Mouse (Mus musculus): ENCODE data around the gene Ssbp3.

The Ssbp3 gene

DNA sequence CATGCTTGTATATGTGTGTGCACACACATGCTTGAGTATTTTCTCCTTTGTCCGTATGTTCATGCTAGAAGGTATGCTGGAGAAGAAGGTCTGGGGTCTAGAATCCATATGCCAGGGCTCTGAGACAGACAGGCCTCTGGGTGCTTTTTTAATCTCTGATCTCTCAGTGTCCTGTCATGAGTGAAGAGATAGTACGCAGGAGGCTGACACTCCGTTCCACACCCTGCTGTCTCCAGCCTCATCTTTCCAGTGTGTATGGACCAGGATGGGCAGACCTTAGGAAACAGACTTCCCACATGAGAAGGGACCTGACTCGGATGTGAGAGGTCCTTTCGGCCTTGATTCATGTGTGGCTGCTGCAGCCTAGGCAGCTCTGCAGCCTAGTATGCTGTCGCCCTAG lies 96.3 kb downstream of the Ssbp3 start:
- no peak for DNase-seq (ENCODE audit: extremely low spot score, low read depth, low spot score)

DNA sequence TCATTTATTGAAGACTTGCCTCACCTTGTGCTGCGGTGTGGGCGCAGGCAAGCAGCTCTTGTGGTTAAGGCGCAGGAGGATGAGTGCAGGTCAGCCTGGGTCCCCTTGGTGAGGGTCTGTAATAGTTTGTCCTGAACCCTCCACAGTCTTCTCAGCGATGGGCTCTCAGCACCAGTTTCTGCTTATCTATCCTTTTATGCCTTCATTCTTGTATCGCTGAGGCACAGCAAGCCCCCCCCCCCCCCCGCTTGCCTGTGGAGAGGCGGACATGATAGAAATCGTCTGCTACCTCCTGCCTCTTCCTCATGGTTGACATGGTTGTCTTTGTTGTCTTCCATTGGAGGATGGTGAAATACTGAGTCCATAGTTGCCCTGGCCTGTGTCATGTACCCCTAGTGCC lies 96.9 kb downstream of the Ssbp3 start:
- DNase-seq (ENCODE audit: extremely low spot score, low read depth, low spot score), result no peak

DNA sequence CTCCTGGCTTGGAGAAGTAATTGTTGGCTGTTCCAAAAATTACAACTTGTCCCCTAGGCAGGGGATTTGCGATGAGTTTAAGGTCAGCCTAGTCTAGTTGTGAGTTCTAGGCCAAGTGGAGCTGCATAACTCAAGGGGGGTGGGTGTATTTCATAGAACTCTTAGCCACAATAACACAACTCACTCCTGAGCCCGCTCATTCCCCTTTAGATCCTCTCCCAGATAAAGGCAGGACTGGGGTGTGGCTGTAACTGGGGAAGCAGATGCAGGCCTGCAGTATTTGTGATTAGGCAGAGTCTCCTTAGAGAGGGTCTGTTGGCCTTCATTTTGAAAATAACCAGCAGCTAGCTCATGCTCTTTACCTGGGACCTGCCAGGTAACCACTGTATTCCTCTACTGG lies 97.7 kb downstream of the Ssbp3 start:
- no peak for DNase-seq (ENCODE audit: extremely low spot score, low read depth, low spot score)

DNA sequence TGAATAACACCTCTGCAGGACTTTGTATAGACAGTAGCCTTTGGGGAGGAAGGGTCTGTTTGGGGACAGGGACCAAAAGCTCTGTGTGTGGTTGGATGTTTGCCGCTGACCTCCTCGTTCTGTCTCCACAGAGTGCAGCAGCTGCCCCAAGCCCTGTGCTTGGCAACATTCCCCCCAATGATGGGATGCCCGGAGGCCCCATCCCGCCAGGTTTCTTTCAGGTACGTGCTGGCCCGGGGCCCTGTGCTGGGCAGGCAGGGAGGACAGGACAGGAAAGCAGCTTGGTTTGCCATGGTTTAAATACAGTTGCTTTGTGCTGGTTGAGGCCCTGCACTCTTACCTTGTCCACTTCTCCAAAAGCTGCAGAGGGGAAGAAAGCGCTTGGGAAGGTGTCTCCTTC lies 99.0 kb downstream of the Ssbp3 start:
- no peak for DNase-seq (ENCODE audit: extremely low spot score, low read depth, low spot score)

DNA sequence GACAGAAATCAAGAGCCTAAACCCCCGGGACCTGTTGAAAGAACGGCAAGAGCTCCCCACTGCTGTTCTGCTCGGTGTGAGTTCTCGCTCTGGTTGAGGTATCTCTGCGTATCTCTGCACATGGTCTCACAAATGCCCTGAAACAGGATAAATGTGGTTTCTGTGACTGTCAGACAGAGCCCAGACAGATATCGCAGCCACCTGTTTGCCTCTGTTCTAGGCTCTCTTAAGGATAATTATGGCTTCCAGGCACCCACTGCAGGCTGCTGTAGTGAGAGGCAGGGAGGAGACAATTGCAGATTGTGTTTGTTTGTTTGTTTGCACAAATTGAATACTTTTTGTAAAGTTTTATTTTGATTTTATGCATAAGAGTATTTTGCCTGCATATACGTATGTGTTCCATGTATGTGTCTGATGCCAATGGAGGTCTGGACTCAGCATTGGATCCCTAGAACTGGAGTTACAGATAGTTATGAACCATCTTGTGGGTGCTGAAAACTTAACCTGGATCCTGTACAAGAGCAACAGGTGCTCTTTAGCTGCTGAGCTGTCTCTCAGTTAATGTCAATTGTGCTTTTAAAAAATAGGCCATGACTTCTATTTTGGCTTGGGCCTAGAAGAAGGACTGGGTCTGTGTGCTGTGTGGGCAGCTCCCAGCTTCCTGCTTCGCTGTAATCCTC lies 101.0 kb downstream of the Ssbp3 start:
- no peak for DNase-seq (ENCODE audit: extremely low spot score, low read depth, low spot score)

DNA sequence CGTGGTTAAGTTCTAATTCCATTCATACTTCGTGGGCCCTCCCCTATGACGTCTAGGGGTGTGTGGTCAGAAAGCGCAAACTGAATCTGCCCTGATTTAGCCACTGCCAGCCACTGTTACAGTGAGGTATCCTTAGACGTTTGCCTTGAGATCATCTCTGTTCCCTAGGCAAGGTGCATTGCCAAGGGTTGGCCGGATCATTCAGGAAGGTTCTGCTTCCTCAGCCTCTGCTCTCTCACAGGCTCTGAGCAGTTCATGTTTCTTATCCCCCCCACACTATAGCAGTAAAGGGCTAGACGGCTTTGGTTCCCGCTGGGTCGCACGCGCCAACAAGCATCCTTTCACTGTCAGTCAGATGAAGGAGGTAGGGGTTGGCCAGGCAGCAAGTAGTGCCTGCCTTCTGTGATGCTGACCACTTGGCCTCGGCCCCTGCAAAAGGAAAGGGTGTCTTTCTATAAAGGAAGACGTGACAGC lies 101.5 kb downstream of the Ssbp3 start:
- no peak for DNase-seq (ENCODE audit: extremely low spot score, low read depth, low spot score)

DNA sequence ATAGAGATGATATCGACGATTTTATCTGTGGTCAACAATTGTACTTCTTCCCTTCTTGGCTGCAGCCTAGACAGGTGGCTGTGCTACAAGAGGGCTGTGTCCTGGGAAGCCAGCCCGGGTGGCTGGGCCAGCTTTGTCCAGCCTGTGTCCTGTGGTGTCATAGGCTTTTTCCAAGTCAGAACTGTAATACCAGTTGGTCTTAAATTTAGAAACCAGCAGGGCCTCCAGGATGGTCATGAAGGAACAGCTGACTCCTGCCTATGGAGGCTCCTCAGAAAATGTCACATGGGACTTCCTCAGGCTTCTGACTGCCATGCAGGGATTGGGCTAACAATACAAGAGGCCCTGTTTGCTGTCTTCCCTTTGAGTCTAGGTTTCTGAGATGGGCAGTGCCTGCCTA lies 102.1 kb downstream of the Ssbp3 start:
- no peak for DNase-seq (ENCODE audit: extremely low spot score, low read depth, low spot score)

DNA sequence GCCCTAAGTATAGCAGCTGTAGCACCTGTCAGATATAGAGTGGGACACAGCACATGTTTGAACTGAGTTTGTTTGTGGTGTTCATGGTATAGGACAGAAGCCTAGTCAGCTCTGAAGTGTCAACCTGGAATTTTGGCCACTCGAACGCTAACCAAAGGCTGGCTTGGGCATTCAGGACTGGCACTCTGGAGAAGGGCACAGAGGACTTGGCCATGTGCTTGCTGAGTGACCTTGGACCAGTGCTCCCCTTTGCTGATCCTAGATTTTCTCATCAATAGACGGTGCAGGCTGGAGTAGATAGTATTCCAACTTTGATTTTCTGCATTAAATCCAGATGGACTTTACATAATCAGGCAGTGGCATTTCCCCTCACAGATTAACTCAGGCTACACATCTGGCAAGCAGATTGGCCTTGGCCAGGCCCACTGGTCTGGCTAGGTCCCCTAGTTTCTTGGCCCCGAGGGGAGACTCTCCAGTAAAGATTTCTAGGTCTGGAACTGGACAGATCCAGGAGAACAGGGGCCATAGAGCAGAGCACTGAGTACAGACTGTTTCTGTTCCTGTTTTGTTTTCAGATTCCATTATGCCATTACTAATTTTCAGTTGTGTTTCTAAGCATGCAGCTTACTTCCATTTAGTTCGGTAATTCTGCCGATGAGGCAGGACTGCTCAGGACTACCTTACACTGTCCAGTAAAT lies 102.8 kb downstream of the Ssbp3 start:
- DNase-seq (ENCODE audit: extremely low spot score, low read depth, low spot score), result no peak

DNA sequence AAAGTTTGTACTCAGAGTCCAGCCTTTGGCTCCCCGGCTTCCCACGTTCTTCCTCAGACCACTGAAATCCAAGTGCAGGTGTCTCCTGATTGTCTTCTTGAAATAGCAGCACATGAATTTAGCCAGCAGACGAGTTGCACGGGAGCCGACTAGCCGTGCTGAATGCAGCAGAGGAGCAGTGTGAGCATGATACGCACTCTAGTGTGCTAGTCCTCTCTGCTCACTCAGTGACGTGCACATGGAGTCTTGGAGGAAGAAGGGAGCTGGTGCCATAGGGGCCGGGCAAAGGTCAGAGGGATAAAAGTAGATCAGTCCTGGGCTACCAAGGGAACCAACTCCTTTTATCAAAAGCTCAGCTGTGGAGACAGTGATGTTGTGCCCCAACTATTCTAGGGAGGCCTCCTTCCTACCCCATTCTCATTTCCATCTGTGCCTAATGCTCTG lies 103.3 kb downstream of the Ssbp3 start:
- no peak for DNase-seq (ENCODE audit: extremely low spot score, low read depth, low spot score)

DNA sequence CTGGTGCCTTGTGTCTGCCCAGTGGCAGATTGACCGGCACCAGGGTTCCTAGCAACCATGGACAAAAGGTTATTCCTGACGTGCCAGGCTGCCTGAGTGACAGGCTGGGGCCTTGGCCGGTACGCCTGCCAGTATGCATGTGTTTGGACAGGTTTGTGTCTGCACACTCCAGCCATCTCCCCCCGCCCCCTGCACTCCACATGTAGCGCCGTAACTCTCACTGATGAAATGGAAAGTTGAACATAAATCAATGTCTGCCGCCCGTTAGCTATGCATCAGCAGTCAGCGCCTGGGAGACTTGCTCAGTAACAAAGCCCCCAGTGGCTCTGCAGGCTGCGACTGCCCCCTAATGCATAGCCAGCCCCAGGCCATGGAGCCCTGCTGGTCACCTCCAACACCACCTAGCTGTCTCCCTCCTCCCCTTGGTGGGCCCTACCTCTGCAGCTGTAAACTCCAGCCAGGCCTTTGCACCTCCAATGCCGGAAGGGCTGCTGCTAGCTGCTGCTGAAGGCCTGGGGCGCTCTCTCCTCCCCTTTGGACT lies 105.5 kb downstream of the Ssbp3 start:
- no peak for DNase-seq (ENCODE audit: extremely low spot score, low read depth, low spot score)

DNA sequence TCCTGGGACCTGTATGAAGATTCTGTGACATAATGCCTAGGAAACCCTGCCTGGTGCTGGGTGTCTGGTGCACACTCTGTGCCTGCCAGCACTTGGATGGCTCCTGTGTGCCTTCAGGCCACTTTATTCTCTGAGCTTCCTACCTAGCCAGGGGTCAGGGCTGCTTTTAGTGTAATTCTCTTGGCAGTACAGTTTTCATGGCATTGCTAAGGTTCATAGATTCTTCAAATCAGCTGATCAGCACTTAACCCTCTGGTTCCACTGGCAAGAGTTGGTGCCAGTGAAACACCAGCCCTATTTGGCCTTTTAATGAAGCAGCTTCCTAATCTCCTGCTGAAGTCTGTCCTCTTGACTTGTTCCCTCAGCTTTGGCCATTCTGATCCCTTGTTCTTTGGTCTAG lies 106.8 kb downstream of the Ssbp3 start:
- no peak for DNase-seq (ENCODE audit: extremely low spot score, low read depth, low spot score)

DNA sequence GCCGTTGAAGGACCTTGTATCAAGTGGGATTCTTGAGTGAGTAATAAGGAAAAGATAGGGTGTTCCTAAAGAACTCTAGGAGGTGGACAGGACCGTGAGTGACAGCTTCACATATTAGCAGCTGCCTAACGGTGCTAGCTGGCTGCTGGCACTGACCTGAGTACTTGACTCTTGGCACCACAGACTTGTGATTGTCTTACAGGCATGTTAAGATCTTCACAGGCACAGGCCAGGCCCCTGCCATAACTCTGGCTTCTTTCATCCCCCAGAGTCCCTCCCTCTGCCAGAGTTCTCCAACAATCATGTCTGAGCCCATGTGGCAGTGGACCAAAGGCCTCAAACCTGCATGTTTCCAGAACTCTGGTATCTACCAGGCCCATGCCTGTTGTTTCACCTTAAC lies 108.0 kb downstream of the Ssbp3 start:
- DNase-seq (ENCODE audit: extremely low spot score, low read depth, low spot score), result no peak

DNA sequence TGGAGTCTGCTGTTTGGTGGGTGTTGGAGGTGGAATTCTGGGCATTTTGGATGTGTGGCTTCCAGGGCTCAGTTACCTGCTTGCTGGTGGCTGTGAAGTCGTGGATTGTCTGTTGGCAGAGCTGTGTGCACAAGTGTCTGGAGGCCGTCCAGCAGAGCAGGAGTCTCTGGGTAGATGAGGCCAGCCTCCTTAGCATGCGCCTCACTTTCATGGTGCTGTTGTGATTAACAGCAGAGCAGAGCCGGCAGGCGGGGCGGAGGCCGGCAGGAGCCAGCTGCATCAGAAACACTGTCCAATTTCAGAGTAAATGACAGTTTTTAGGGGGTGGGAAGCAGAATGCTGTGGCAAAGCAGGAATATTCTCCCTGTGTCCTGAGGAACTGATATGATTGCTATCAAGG lies 108.5 kb downstream of the Ssbp3 start:
- DNase-seq (ENCODE audit: extremely low spot score, low read depth, low spot score), result no peak

DNA sequence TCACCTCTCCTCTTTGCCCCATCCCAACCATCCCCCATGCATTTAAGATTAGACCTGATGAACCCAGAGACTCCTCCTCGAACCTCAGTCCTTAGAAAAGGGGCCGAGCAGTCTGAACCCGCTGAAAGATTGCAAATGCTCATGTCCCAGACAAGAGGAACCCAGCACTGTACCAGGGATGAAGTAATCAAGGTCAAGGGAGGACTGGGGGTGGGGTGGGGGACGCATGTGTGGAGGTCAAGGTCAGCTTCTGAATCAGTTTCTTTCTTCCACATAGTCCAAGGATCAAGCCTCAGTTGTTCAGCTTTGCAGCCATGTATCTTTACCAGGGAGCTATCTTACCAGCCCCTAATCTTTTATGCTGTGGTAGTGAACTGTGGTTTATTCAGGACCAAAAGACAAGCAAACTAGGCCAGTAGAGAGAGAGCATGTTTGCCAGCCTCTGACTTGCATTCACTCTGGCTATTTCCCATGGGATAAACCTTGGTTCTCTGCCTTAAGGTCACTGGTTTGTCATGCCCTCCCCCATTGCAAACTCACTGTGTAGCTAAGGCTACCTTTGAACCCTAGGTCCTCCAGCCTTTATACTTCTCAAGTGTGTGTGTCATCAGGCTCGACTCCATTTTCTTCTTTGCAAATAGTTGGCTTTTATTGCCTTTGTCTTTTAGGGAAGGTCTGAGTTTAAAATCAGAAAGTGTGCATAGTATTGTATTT lies 109.9 kb downstream of the Ssbp3 start:
- DNase-seq (ENCODE audit: extremely low spot score, low read depth, low spot score), result no peak

DNA sequence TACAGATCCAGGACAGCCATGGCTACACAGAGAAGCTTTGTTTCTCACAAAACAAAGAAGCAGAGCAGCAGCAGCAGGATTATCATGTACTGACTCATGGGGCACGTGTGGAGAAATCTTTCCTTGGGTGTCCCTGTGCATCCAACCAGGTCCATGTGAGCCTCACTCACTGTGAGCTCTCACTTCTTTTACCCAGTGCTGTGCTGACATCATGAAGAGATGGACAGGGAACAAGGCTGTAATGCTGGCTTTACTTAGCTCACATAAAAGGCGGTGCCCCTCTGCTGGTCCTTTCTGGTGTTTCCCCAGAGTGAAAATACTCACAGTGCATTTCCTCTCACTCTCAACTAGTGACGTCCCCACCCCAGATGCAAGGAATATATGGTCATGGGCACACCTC lies 111.0 kb downstream of the Ssbp3 start:
- DNase-seq (ENCODE audit: extremely low spot score, low read depth, low spot score), result no peak

DNA sequence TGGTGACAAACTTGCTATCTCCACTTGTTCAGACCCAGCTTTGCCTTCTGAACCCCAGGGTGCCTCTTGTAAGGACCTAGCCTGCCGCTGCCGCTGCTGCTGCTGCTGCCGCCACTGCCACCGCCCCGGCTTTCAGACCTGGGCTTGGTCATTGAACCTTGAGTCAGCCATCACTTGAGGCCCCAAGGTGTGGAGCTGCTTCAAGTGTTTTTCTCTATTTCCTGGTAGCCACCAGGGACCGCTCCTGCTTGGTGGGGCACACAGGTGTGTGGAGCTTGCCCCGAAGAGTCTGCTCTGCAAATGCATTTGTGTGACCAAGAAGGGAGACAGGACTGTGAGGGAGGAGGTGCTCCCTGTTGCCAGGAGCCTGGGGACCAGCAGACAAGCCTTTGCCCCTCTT lies 114.4 kb downstream of the Ssbp3 start:
- DNase-seq (ENCODE audit: extremely low spot score, low read depth, low spot score), result no peak

DNA sequence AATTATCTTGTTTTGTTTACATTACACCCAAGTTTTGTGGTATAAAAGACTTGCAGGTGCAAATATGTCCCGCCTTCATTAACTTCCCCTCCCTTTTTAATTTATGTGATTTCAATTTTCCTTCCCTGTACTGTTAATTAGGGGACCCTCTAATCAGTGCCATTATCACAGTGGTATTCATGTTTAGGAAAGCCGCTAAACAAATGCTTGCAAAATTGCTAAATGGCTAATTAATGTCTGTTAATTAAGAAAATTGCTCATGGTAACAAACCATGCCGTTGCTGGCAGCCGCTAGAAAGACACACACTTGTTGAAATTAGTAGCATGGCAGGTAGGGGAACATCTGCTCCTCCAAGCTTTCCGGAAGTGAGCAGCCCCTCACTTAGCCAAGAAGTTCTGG lies 114.9 kb downstream of the Ssbp3 start:
- DNase-seq (ENCODE audit: extremely low spot score, low read depth, low spot score), result no peak

DNA sequence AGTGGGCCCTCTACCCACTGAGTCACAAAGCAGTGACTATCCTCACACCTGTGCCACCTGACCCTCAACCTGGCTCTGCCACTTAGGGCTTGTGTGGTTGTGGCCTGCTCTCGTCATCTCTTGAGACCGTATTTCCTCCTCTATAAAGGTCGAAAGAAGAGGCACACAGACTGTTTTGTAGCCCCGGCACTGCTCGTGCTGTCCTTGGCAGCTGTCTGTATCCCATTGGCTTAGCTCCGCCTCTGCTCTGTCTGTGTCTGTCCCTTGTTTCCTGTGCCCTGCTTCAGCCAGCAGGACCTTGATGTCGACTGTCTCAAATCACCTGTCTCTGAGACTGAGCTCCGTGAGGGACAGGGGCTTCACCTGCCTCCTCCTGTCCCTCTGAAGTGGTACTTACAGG lies 116.0 kb downstream of the Ssbp3 start:
- DNase-seq (ENCODE audit: extremely low spot score, low read depth, low spot score), result no peak

DNA sequence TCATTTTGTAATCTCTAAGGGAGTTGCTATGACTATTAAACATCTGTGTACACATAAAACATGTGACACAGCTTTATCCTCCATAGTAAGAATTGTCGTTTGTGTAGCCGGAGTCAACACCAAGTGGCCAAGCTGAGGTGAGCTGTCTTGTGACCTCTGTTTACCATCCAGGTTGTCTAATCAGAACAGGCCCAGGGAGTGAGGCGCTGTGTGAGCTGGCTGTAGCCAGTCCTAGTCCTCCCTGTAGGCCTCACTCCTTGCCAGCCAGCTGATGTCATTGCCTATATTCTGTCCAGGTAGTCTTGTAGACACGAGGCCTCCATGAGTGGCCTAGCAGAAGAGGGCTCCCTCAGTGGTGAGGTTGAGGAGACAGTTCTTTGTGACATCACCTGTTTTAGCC lies 125.2 kb downstream of the Ssbp3 start:
- no peak for DNase-seq (ENCODE audit: extremely low spot score, low read depth, low spot score)

DNA sequence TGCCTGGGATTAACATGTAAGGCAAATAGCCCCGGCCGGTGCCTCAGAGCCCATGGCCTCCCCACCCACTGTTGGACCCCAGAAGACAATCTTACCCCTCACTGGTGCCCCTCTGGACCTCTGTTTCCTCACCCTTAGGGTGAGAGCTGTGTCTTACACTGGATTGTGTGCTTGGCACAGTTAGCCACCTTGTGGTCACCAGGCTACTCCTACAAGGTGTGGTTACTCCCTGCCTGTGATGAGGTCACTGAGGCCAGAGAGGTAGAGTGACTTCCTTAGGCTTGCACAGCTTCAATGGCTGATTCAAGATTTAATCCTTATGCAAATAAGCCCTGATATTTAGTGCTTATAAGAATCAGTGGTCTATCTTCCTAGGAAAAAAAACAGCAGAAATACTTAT lies 126.5 kb downstream of the Ssbp3 start:
- DNase-seq (ENCODE audit: extremely low spot score, low read depth, low spot score), result no peak

DNA sequence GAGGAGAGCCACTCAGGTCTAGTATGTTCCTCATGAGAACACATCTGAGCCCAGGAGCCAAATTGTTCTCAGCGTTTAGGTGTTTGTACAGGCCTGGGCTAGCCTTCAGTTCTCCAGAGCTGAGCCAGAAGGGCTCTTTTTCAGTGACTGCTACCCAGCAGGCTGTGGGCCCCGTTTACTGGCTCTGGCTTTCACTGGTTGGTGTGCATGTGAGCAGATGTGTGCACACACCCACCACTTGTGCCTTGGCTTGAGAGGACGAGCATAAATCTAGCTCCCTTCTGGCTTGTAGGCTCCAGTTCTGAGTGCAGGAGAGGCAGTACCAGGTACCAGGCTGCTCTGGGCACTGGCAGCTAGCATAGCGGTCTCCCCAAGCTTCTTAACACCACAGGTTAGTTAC lies 127.8 kb downstream of the Ssbp3 start:
- no peak for DNase-seq (ENCODE audit: extremely low spot score, low read depth, low spot score)

DNA sequence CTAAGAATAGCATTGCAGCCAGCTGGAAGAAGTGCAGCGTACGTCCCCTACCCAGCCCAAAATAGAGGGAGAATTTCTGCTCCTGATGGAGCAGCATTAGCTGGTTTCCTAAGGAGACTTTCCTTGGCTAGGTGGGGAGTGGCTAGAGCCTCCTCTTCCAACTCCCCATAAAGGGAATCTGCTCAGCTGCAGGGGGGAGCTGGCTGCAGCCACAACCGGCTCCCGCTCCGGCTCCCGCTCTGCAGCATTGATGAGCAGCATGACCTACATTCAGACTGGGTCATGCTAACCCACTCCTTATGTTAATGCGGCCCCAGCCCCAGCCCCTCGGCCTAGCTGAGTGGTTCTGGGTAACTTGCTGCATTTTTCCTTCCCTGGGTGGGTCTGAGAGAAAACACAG lies 128.8 kb downstream of the Ssbp3 start:
- no peak for DNase-seq (ENCODE audit: extremely low spot score, low read depth, low spot score)

Data from hindlimb bud, embryonic 11.5 days (tissue).